Mouse (Mus musculus) heart, embryonic 14.5 days (tissue): ENCODE results near the gene Ldlrad3. TPM values are rescaled to one million over a fixed set of nuclear protein-coding genes. Genes with fewer than 3 reads are reported as not detected.

ENCODE experiments used
- ATAC-seq: fragments of 200-750 bp; cut with Nextera tagmentation; 2 replicates; pipeline ENCODE4 v1.8.0; 2017; ENCODE audit warnings: low read depth, moderate TSS enrichment; ENCODE audit not compliant: insufficient number of reproducible peaks, insufficient read depth, low FRiP score
- H3K27ac ChIP-seq, 2 experiments: fragments of 200-500 bp in 1 of 2; fragments of 300-500 bp in 1 of 2; sonication (generic) in 1 of 2; replicated peaks in 1 of 2; 2 replicates each; pipeline ENCODE4 v1.5.1; 2012 to 2014; ENCODE audit warnings: low read depth in 2 of 2, low read length in 2 of 2, control low read depth in 1 of 2, mild to moderate bottlenecking in 1 of 2, mixed read lengths in 1 of 2; ENCODE audit not compliant: control insufficient read depth in 1 of 2, insufficient read depth in 1 of 2
- H3K27me3 ChIP-seq: fragments of 300-500 bp; sonication (generic); 2 replicates; pipeline ENCODE4 v1.6.1; 2014; ENCODE audit warnings: mild to moderate bottlenecking, low read length, control low read depth; ENCODE audit not compliant: control insufficient read depth, insufficient read depth
- H3K36me3 ChIP-seq: fragments of 300-500 bp; sonication (generic); 2 replicates; pipeline ENCODE4 v1.6.1; 2014; ENCODE audit warnings: mild to moderate bottlenecking, control low read depth, low read length, mixed read lengths; ENCODE audit not compliant: control insufficient read depth, insufficient read depth
- H3K4me1 ChIP-seq, 2 experiments: fragments of 200-500 bp in 1 of 2; fragments of 300-500 bp in 1 of 2; sonication (generic) in 1 of 2; 2 replicates each; pipeline ENCODE4 v1.6.1; 2012 to 2014; ENCODE audit warnings: low read length in 2 of 2, control low read depth in 1 of 2, mixed read lengths in 1 of 2; ENCODE audit not compliant: control insufficient read depth in 2 of 2, insufficient read depth in 2 of 2
- H3K4me2 ChIP-seq: fragments of 300-500 bp; sonication (generic); 2 replicates; pipeline ENCODE4 v1.6.1; 2014; ENCODE audit warnings: mild to moderate bottlenecking, low read length
- H3K4me3 ChIP-seq, 2 experiments: fragments of 200-500 bp in 1 of 2; fragments of 300-500 bp in 1 of 2; sonication (generic) in 1 of 2; 2 replicates each; pipeline ENCODE4 v1.5.1; 2012 to 2014; ENCODE audit warnings: low read length in 2 of 2, mild to moderate bottlenecking in 2 of 2, control low read depth in 1 of 2, low read depth in 1 of 2, moderate library complexity in 1 of 2; ENCODE audit not compliant: control insufficient read depth in 1 of 2, insufficient read depth in 1 of 2
- H3K9ac ChIP-seq: fragments of 300-500 bp; sonication (generic); 2 replicates; pipeline ENCODE4 v1.6.1; 2014; ENCODE audit warnings: mild to moderate bottlenecking, low read length
- H3K9me3 ChIP-seq: fragments of 300-500 bp; sonication (generic); 2 replicates; pipeline ENCODE4 v1.6.1; 2016; ENCODE audit warnings: low read length, control low read depth; ENCODE audit not compliant: control insufficient read depth
- WGBS: fragments of 180-500 bp; shearing (Covaris S2); extraction: QIAGEN DNeasy Blood & Tissue Kit; methylation state at CpG from one replicate; pipeline ENCODE4 v1.1.7; 2014; 5-methylcytosine and 5-hydroxymethylcytosine counted together
- polyA plus RNA-seq: library from polyadenylated mRNA; unstranded; fragments of >200 nt; fragmentation: Nextera tagmentation; extraction: Ambion mirVana; gene quantifications from 2 replicates; pipeline ENCODE4 v1.2.1, GENCODE M21; 2014

The Ldlrad3 gene
- polyA plus RNA-seq, 1 experiment from 2014 or later, result 13.7 TPM

DNA sequence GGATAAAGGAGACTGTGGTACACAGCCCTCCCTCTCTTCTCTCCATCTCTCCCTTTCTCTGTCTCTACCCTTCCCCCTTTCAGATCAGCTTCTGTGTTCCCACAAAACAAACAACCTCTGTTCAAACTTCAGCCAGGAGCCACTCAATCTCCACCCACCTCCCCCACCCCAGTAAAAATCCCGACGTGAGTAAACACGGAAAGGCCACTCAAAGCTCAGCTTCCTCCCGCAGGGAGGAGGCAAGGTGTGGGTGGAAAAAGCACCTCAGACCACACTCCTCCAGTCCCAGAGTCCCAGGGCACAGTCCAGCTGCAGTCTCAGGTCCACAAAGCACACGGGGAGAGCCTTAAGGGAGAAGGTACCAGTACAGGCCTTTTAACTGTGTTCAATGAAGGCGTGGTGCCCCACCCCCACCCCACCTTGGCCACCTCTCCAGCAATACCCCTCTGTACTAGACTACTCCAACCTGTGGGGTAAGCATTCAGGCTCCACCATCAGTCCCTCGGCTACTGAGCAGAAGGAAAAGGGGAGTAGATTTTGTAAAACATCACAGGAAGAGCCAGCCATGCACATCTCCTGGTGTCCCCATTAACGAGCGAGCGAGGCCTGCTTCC, 53.1 kb downstream of the Ldlrad3 start:
- no peaks in the 10 kb centered on the region for H3K27me3 ChIP-seq
- H3K9me3 ChIP-seq, result no peaks in the 10 kb centered on the region
- H3K4me2 ChIP-seq, result no peak overlapping the region
- H3K4me3 ChIP-seq, result no peak overlapping the region
- 48% methylated on average over 10 of the region's 10 CpGs for WGBS
- H3K36me3 ChIP-seq, result no peaks in the 10 kb centered on the region
- ATAC-seq, result no peak
- H3K9ac ChIP-seq, result no peak overlapping the region
- H3K4me1 ChIP-seq, result peaks cover 5 to 10% of the 10 kb centered on the region in 2 experiments; a peak in 3 of 4 replicates
- H3K27ac ChIP-seq, result no peak overlapping the region

- H3K27ac ChIP-seq, result no peak overlapping the region
These were observed 55.9 kb downstream of the Ldlrad3 start for GRCm38 (mm10) chr2:102130198-102130845.

DNA sequence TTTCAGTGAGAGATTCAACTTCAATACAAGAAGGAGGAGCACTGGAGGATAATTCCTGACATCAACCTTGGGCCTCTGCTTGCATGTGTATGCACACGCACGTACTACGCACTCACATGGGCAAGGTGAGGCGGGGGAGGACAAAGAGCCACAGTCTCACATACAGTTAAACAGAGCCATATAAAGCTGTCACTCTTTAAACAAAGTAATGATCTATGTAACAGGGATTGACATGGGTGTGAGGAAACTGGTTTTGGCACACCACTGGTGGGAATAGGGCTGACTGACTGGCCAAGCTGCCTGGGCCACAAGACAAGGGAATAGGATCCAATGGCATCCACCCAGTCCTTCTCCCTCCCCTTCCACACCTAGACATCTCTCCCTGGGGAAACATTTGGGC, 57.0 kb downstream of the Ldlrad3 start:
- ATAC-seq, result no peak
- WGBS, result 95% methylated on average over 4 of the region's 4 CpGs
- H3K27ac ChIP-seq, result no peak overlapping the region
- H3K4me2 ChIP-seq, result no peak overlapping the region
- H3K36me3 ChIP-seq, result no peaks in the 10 kb centered on the region
- H3K9ac ChIP-seq, result no peak overlapping the region
- H3K27me3 ChIP-seq, result no peaks in the 10 kb centered on the region
- peaks cover 10 to 17% of the 10 kb centered on the region in 2 experiments for H3K4me1 ChIP-seq
- no peaks in the 10 kb centered on the region for H3K9me3 ChIP-seq
- no peak overlapping the region for H3K4me3 ChIP-seq

More at GRCm38 (mm10) chr2:102130198-102130845, 55.9 kb downstream of the Ldlrad3 start:
- Histone ChIP-seq H3K9me3 (no peaks in the 10 kb centered on the region), H3K36me3 (no peaks in the 10 kb centered on the region), H3K9ac (no peak overlapping the region), H3K4me1 (peaks cover 10 to 17% of the 10 kb centered on the region in 2 experiments), H3K4me2 (no peak overlapping the region), H3K27me3 (no peaks in the 10 kb centered on the region), H3K4me3 (no peak overlapping the region)
- ATAC-seq, result no peak
- WGBS, result 84% methylated on average over 8 of the region's 8 CpGs

DNA sequence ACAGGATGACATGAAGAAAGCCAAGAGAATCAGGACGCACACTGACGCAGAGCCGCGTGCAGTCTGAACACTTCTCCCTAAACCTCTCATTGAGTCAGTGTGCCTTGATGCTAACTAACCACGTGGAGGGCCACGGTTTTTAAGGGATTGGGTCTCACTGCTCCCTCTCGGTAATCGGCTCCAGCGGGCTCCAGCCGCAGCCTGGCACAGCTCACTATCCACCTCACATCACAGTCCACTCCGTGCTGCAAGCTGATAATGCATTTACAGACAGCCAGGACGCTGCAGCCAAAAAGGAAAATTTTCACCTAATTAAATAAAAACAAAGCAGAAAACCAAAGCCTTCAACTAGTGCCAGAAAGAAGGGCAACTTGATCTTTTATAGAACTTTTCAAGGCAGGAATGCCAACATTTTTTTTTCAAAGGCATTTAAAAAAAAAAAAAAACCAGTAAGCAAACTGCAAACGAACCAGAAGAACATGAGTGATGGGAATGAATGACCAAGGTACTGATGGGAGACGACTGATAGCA, 57.6 kb downstream of the Ldlrad3 start:
- ATAC-seq, result no peak
- H3K27ac ChIP-seq, result 0 out of 4 replicates have a peak overlapping the region, but pooled peaks of 1 of the 2 experiments have one; percentile 41
- no peaks in the 10 kb centered on the region for H3K27me3 ChIP-seq
- 59% methylated on average over 14 of the region's 14 CpGs for WGBS
- H3K4me2 ChIP-seq, result no peak overlapping the region
- no peaks in the 10 kb centered on the region for H3K9me3 ChIP-seq
- H3K4me1 ChIP-seq, result peaks cover 10 to 17% of the 10 kb centered on the region in 2 experiments
- H3K4me3 ChIP-seq, result no peak overlapping the region
- no peak overlapping the region for H3K9ac ChIP-seq
- no peaks in the 10 kb centered on the region for H3K36me3 ChIP-seq

GRCm38 (mm10) chr2:102127791-102128387, 58.3 kb downstream of the Ldlrad3 start:
- no peak overlapping the region for H3K4me2 ChIP-seq
- H3K36me3 ChIP-seq, result no peaks in the 10 kb centered on the region
- WGBS, result 38% methylated on average over 8 of the region's 8 CpGs
- H3K4me1 ChIP-seq, result peaks cover 10 to 16% of the 10 kb centered on the region in 2 experiments
- H3K9ac ChIP-seq, result no peak overlapping the region
- H3K4me3 ChIP-seq, result no peak overlapping the region
- H3K27ac ChIP-seq, result 0 out of 4 replicates have a peak overlapping the region, but pooled peaks have one; percentile 2 to 41
- ATAC-seq, result no peak
- H3K27me3 ChIP-seq, result no peaks in the 10 kb centered on the region
- no peaks in the 10 kb centered on the region for H3K9me3 ChIP-seq

- Histone ChIP-seq H3K9ac (no peak overlapping the region), H3K4me1 (peaks cover 10 to 16% of the 10 kb centered on the region in 2 experiments), H3K4me2 (no peak overlapping the region), H3K9me3 (no peaks in the 10 kb centered on the region), H3K36me3 (no peaks in the 10 kb centered on the region), H3K27ac (no peak overlapping the region), H3K4me3 (no peak overlapping the region), H3K27me3 (no peaks in the 10 kb centered on the region)
- no peak for ATAC-seq
- WGBS, result 71% methylated on average over 9 of the region's 9 CpGs
These were observed 59.0 kb downstream of the Ldlrad3 start for GRCm38 (mm10) chr2:102127221-102127620.

- Histone ChIP-seq H3K9me3 (no peaks in the 10 kb centered on the region), H3K36me3 (no peaks in the 10 kb centered on the region), H3K4me2 (no peak overlapping the region), H3K4me1 (peaks cover 16 to 21% of the 10 kb centered on the region in 2 experiments), H3K27ac (no peak overlapping the region), H3K4me3 (no peak overlapping the region), H3K27me3 (no peaks in the 10 kb centered on the region), H3K9ac (no peak overlapping the region)
- no peak for ATAC-seq
- 86% methylated on average over 7 of the region's 7 CpGs for WGBS
These were observed 60.1 kb downstream of the Ldlrad3 start for GRCm38 (mm10) chr2:102126076-102126475.
